Mouse (Mus musculus) inflammation-experienced regulatory T-cells (primary cell): Measurements from ENCODE around the gene Olfr1378. TPM values are rescaled to one million over a fixed set of nuclear protein-coding genes. Genes with fewer than 3 reads are reported as not detected.

Experiments used
- polyA plus RNA-seq, 2 experiments: library from polyadenylated mRNA; unstranded; fragments of 100-300 nt; shearing (Covaris generic); gene quantifications; one replicate each; pipeline ENCODE4 v1.2.1; 2017

Gene Olfr1378
- not detected for polyA plus RNA-seq

DNA sequence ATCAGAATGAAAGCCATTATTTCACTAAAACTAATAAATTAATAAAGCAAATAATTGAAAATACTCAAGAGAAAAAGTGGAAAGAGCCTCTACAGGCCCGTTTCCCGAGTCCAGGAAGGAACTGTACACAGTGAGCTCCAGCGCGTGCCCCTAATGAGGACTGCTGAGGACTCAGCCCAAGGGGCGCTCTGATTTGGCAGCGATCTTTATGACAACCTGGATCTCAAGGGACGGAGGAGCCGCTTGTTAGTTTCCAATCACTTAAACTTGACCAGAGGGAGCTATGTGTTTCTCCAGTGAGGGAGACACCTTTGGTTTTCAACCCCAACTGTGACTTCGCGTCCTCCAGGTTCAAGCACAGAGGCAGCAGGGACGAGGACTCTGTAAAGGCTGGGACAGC lies at the start of gene Olfr1378:
Olfr1378 (plus strand) TSS at position 301 of the 400 bp plus-strand sequence.

DNA sequence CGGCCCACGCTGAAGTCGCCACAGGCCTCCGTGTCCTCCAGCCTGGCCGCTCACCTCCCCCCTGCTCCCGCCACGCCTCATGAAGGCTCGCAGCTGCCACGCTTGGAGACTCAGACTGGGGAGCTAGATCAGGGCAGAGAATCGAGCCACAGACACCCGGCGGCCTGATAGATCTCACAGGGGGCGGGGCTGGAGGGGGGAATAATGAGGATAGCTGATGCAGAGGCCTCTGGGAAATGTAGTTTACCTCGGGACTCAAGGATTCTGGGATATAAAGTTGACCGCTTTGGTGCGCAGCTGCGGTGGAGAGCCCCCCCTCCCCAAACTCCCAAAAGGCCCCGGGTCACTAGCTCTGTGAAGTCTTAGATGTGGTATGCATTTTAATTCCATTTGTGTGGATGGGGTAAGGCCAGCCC lies 34.9 kb upstream of the Olfr1378 start, which contains the start of gene Zfp354b:
Zfp354b (minus strand) TSS at position 183 of the 416 bp plus-strand sequence.

DNA sequence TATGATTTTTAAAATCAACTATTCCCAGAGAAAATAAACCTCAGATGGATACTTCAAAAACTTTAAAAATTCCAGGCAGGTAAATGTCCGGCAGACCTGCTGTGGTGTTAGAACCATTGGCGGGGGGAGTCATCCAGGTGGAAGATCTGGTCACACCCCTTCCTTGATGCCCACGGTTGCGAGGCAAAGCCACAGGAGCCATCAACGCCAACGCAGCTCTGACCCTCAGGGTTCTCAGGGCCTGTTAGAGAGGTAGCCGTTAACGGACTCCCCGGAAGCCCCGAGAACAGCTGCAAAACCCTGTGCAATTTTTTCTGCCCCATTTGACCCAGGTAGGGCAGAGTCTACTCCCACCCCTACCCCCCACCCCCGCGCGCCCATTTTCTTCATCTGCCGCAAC lies 22.8 kb upstream of the Olfr1378 start, which contains the start of gene 4933414I15Rik:
4933414I15Rik (minus strand) TSS at position 260 of the 400 bp plus-strand sequence.

DNA sequence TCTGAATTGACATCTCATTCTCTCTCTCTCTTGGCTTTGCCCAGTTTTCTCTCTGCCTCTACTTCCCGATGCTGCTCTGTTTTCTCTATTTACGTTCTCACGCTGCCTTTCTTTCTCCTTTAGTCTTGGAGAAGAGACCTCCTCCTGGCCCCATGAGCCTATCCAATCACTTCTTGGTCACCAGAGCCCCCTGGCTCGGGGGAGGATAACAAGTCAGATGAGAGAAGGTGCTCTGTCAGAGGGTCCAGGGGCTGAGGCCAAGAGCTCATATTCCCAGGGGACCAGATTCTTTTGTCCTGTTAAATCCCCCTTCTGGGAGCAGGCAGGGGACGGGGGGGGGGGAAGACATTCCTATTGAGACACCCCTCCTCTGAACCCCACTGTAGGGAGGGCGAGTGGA lies 12.7 kb upstream of the Olfr1378 start, which contains the start of gene Prop1:
Prop1 (minus strand) TSS at position 101 of the 400 bp plus-strand sequence.

GRCm38 (mm10) chr11:50981667-50982066 lies 15.3 kb downstream of the Olfr1378 start, which contains the start of gene Olfr1377:
TSS of gene Olfr1377 (plus strand) at chr11:50981967.

GRCm38 (mm10) chr11:51003296-51003695 lies 37.0 kb downstream of the Olfr1378 start, which contains the start of gene Olfr51:
TSS of gene Olfr51 (plus strand) at chr11:51003596.

GRCm38 (mm10) chr11:51013936-51014335 lies 47.6 kb downstream of the Olfr1378 start, which contains the start of gene Olfr54:
TSS of gene Olfr54 (plus strand) at chr11:51014236.

Other genes with a start within 250 kb of the Olfr1378 start
- gene Zfp354c, start 138.8 kb upstream of the Olfr1378 start, polyA plus RNA-seq: 1 to 10 TPM; 3.0 to 5.9 TPM
- 1 to 10 TPM in 1 of 2 experiments, under 1 TPM in 1; 0.14 to 1.2 TPM for gene Zfp879, start 125.0 kb upstream of the Olfr1378 start, polyA plus RNA-seq
- gene Grm6, start 115.8 kb upstream of the Olfr1378 start, polyA plus RNA-seq: under 1 TPM; 0.72 to 0.94 TPM
- not detected for gene Zfp454, start 78.9 kb upstream of the Olfr1378 start, polyA plus RNA-seq
- 1 to 10 TPM in 1 of 2 experiments, under 1 TPM in 1; 0.31 to 2.4 TPM for gene Zfp2, start 50.4 kb upstream of the Olfr1378 start, polyA plus RNA-seq
- gene Zfp354b, start 34.9 kb upstream of the Olfr1378 start, polyA plus RNA-seq: not detected
- 1 to 10 TPM in 1 of 2 experiments, not detected in 1; 1.1 TPM for gene 4933414I15Rik, start 22.8 kb upstream of the Olfr1378 start, polyA plus RNA-seq
- gene Prop1, start 12.8 kb upstream of the Olfr1378 start, polyA plus RNA-seq: not detected
- gene Olfr1377, start 15.4 kb downstream of the Olfr1378 start, polyA plus RNA-seq: not detected
- gene Olfr51, start 37.1 kb downstream of the Olfr1378 start, polyA plus RNA-seq: under 1 TPM in 1 of 2 experiments, not detected in 1; 0.45 TPM
- gene Olfr54, start 47.7 kb downstream of the Olfr1378 start, polyA plus RNA-seq: 1 to 10 TPM in 1 of 2 experiments, under 1 TPM in 1; 0.07 to 1.1 TPM
- gene Olfr1375, start 81.6 kb downstream of the Olfr1378 start, polyA plus RNA-seq: not detected
- under 1 TPM in 1 of 2 experiments, not detected in 1; 0.26 TPM for gene Zfp354a, start 92.7 kb downstream of the Olfr1378 start, polyA plus RNA-seq